8 mouse cellular contexts compared by ENCODE assay signal in the genomic region with DNA sequence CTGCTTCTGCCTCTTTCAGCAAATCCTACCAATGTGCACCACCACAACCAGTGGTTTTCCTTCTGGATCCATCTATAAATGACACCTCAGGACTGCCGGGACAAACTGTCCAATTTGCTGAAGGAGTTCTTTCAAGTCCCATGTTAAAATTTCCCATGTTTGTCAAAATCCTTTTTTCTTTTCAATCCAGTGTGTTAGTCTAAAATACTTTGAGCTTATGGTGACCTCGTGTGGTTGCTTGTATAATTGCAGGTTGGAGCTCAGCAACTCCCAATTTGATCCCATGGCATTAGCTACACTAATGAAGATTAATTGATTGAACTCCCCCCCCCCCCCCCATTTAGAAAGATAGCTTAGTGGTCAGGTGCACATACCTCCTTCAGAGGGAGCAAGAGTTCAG. TPM values are rescaled to one million over a fixed set of nuclear protein-coding genes. Genes with fewer than 3 reads are reported as not detected.
DNase-seq lines count a peak whose midpoint lies in the region; ATAC-seq lines count a peak whose summit lies in the region.

No protein-coding gene starts in this region.

- no peaks in the 10 kb centered on the region for H3K27me3 ChIP-seq in forebrain, embryonic 14.5 days (replicated peaks; ENCODE audit: control insufficient read depth, insufficient read depth, low read length)
- no peaks in the 10 kb centered on the region for H3K27me3 ChIP-seq in forebrain, embryonic 16.5 days (replicated peaks; ENCODE audit: control insufficient read depth, insufficient read depth, low read length)
- H3K27me3 ChIP-seq in midbrain, embryonic 14.5 days (ENCODE audit: control insufficient read depth, insufficient read depth, low read length) = no peaks in the 10 kb centered on the region
- H3K27me3 ChIP-seq in midbrain, embryonic 15.5 days (replicated peaks) = no peaks in the 10 kb centered on the region
- no peaks in the 10 kb centered on the region for H3K27me3 ChIP-seq in lung, embryonic 16.5 days (ENCODE audit: control insufficient read depth, insufficient read depth, low read depth, low read length)

- H3K4me1 ChIP-seq in forebrain, embryonic 14.5 days (ENCODE audit: control insufficient read depth, insufficient read depth, low read length) = no peaks in the 10 kb centered on the region
- H3K4me1 ChIP-seq in forebrain, embryonic 16.5 days (replicated peaks; ENCODE audit: control insufficient read depth, insufficient read depth, low read length) = no peaks in the 10 kb centered on the region
- H3K4me1 ChIP-seq in midbrain, embryonic 14.5 days (ENCODE audit: control insufficient read depth, insufficient read depth, low read length) = no peaks in the 10 kb centered on the region
- no peaks in the 10 kb centered on the region for H3K4me1 ChIP-seq in midbrain, embryonic 15.5 days
- H3K4me1 ChIP-seq in lung, embryonic 16.5 days (replicated peaks; ENCODE audit: control insufficient read depth, insufficient read depth, low read length) = no peaks in the 10 kb centered on the region

- no peak overlapping the region for H3K4me2 ChIP-seq in forebrain, embryonic 14.5 days (ENCODE audit: low read length)
- no peak overlapping the region for H3K4me2 ChIP-seq in forebrain, embryonic 16.5 days (ENCODE audit: low read length)
- no peak overlapping the region for H3K4me2 ChIP-seq in midbrain, embryonic 14.5 days (ENCODE audit: low read length)
- H3K4me2 ChIP-seq in midbrain, embryonic 15.5 days = no peak overlapping the region
- H3K4me2 ChIP-seq in lung, embryonic 16.5 days (ENCODE audit: low read depth, low read length) = no peak overlapping the region

- no peaks in the 10 kb centered on the region for H3K9me3 ChIP-seq in forebrain, embryonic 14.5 days (replicated peaks; ENCODE audit: control insufficient read depth, low read length)
- H3K9me3 ChIP-seq in forebrain, embryonic 16.5 days (ENCODE audit: control insufficient read depth, low read length) = no peaks in the 10 kb centered on the region
- no peaks in the 10 kb centered on the region for H3K9me3 ChIP-seq in midbrain, embryonic 14.5 days (ENCODE audit: control insufficient read depth, low read length)
- no peaks in the 10 kb centered on the region for H3K9me3 ChIP-seq in midbrain, embryonic 15.5 days
- no peaks in the 10 kb centered on the region for H3K9me3 ChIP-seq in lung, embryonic 16.5 days (ENCODE audit: control insufficient read depth, low read length)

- H3K27ac ChIP-seq in forebrain, embryonic 14.5 days (ENCODE audit: low read depth, low read length) = no peak overlapping the region
- no peak overlapping the region for H3K27ac ChIP-seq in forebrain, embryonic 16.5 days (ENCODE audit: low read length)
- no peak overlapping the region for H3K27ac ChIP-seq in midbrain, embryonic 14.5 days (replicated peaks; ENCODE audit: low read depth, low read length)
- no peak overlapping the region for H3K27ac ChIP-seq in midbrain, embryonic 15.5 days
- H3K27ac ChIP-seq in lung, embryonic 16.5 days (ENCODE audit: low read length) = no peak overlapping the region

- H3K9ac ChIP-seq in forebrain, embryonic 14.5 days (ENCODE audit: low read length) = no peak overlapping the region
- no peak overlapping the region for H3K9ac ChIP-seq in forebrain, embryonic 16.5 days (replicated peaks; ENCODE audit: low read depth, low read length)
- H3K9ac ChIP-seq in midbrain, embryonic 14.5 days (replicated peaks; ENCODE audit: low read length) = no peak overlapping the region
- no peak overlapping the region for H3K9ac ChIP-seq in midbrain, embryonic 15.5 days
- H3K9ac ChIP-seq in lung, embryonic 16.5 days (ENCODE audit: low read length) = no peak overlapping the region

- H3K4me3 ChIP-seq in forebrain, embryonic 14.5 days (ENCODE audit: low read depth, low read length) = no peak overlapping the region
- H3K4me3 ChIP-seq in forebrain, embryonic 16.5 days (replicated peaks; ENCODE audit: low read length) = no peak overlapping the region
- no peak overlapping the region for H3K4me3 ChIP-seq in midbrain, embryonic 14.5 days (replicated peaks; ENCODE audit: low read depth, low read length)
- no peak overlapping the region for H3K4me3 ChIP-seq in midbrain, embryonic 15.5 days
- no peak overlapping the region for H3K4me3 ChIP-seq in lung, embryonic 16.5 days (ENCODE audit: low read length)

- ATAC-seq in forebrain, embryonic 14.5 days = no peak
- ATAC-seq in forebrain, embryonic 16.5 days = no peak
- ATAC-seq in midbrain, embryonic 14.5 days (ENCODE audit: low FRiP score, low TSS enrichment) = no peak
- no peak; the same call in 1 of the 2 replicates for ATAC-seq in midbrain, embryonic 15.5 days (replicated peaks)
- ATAC-seq in lung, embryonic 16.5 days (ENCODE audit: low read depth) = peak; percentile 31; the same call in 1 of the 2 replicates

- H3K36me3 ChIP-seq in forebrain, embryonic 14.5 days (ENCODE audit: control insufficient read depth, insufficient read depth, low read length) = peaks cover 31% of the 10 kb centered on the region
- H3K36me3 ChIP-seq in forebrain, embryonic 16.5 days (ENCODE audit: control insufficient read depth, insufficient read depth) = peaks cover 12% of the 10 kb centered on the region
- H3K36me3 ChIP-seq in midbrain, embryonic 14.5 days (ENCODE audit: control insufficient read depth, insufficient read depth, low read length) = peaks cover 31% of the 10 kb centered on the region
- peaks cover 22% of the 10 kb centered on the region for H3K36me3 ChIP-seq in midbrain, embryonic 15.5 days (replicated peaks)
- H3K36me3 ChIP-seq in lung, embryonic 16.5 days (ENCODE audit: control insufficient read depth, insufficient read depth, low read length) = peaks cover 25% of the 10 kb centered on the region

- peak; percentile 88 for DNase-seq in forebrain, embryonic 14.5 days (ENCODE audit: low spot score)
- DNase-seq in midbrain, embryonic 14.5 days = peak; percentile 87
- DNase-seq in adrenal gland, postnatal 36 days = peak; percentile 34 to 60
- peak; percentile 62 to 63 for DNase-seq in heart, postnatal 36 days
- no peak for DNase-seq in ovary, adult 18-20 months (ENCODE audit: low spot score)

- WGBS in forebrain, embryonic 14.5 days = 5% methylated on average over 2 of the region's 2 CpGs
- WGBS in forebrain, embryonic 16.5 days = 2% methylated on average over 2 of the region's 2 CpGs
- WGBS in midbrain, embryonic 14.5 days = 10% methylated on average over 2 of the region's 2 CpGs
- WGBS in midbrain, embryonic 15.5 days = 9% methylated on average over 2 of the region's 2 CpGs
- WGBS in lung, embryonic 16.5 days = 2% methylated on average over 2 of the region's 2 CpGs

- intact Hi-C loops in heart, postnatal 36 days (cut with DNase I) = loop anchor here (1.0 to 5.0 kb wide), 3 partner anchors 175 to 246 kb away; no protein-coding TSS in a partner anchor

RNA-seq across cellular contexts. Expression of a gene that starts 10.9 kb away (rescaled TPM):
- polyA plus RNA-seq in forebrain, embryonic 14.5 days (2014; fragmentation: Nextera tagmentation; extraction: Ambion mirVana) = 17.5 and 19.8 TPM in 2 replicates
- polyA plus RNA-seq in forebrain, embryonic 16.5 days (2015; fragmentation: Nextera tagmentation; extraction: Ambion mirVana) = 15.3 and 17.6 TPM in 2 replicates
- 16.8 and 18.3 TPM in 2 replicates for polyA plus RNA-seq in midbrain, embryonic 14.5 days (2014; fragmentation: Nextera tagmentation; extraction: Ambion mirVana)
- polyA plus RNA-seq in midbrain, embryonic 15.5 days (2015; fragmentation: Nextera tagmentation; extraction: Ambion mirVana) = 13.8 and 15.4 TPM in 2 replicates
- 1 to 10 TPM; 3.7 to 3.8 TPM for total RNA-seq in adrenal gland, postnatal 36 days (2021)
- total RNA-seq in heart, postnatal 36 days (2021) = 1 to 10 TPM; 4.4 to 4.7 TPM
- polyA plus RNA-seq in lung, embryonic 16.5 days (2015; fragmentation: Nextera tagmentation; extraction: Ambion mirVana) = 7.8 and 10.0 TPM in 2 replicates

RNA-seq across cellular contexts. Expression of a gene that starts 32.2 kb away (rescaled TPM):
- 428 and 481 TPM in 2 replicates for polyA plus RNA-seq in forebrain, embryonic 14.5 days (2014; fragmentation: Nextera tagmentation; extraction: Ambion mirVana)
- polyA plus RNA-seq in forebrain, embryonic 16.5 days (2015; fragmentation: Nextera tagmentation; extraction: Ambion mirVana) = 418 and 445 TPM in 2 replicates
- polyA plus RNA-seq in midbrain, embryonic 14.5 days (2014; fragmentation: Nextera tagmentation; extraction: Ambion mirVana) = 525 and 579 TPM in 2 replicates
- polyA plus RNA-seq in midbrain, embryonic 15.5 days (2015; fragmentation: Nextera tagmentation; extraction: Ambion mirVana) = 539 and 549 TPM in 2 replicates
- total RNA-seq in adrenal gland, postnatal 36 days (2021) = 10 to 100 TPM; 79.3 to 92.5 TPM
- 10 to 100 TPM; 33.0 to 37.7 TPM for total RNA-seq in heart, postnatal 36 days (2021)
- 92.9 and 94.0 TPM in 2 replicates for polyA plus RNA-seq in lung, embryonic 16.5 days (2015; fragmentation: Nextera tagmentation; extraction: Ambion mirVana)

RNA-seq across cellular contexts. Expression of a gene that starts 33.4 kb away (rescaled TPM):
- polyA plus RNA-seq in forebrain, embryonic 14.5 days (2014; fragmentation: Nextera tagmentation; extraction: Ambion mirVana) = 12.0 and 12.4 TPM in 2 replicates
- polyA plus RNA-seq in forebrain, embryonic 16.5 days (2015; fragmentation: Nextera tagmentation; extraction: Ambion mirVana) = 11.8 and 14.1 TPM in 2 replicates
- 15.4 and 16.6 TPM in 2 replicates for polyA plus RNA-seq in midbrain, embryonic 14.5 days (2014; fragmentation: Nextera tagmentation; extraction: Ambion mirVana)
- 19.2 and 20.5 TPM in 2 replicates for polyA plus RNA-seq in midbrain, embryonic 15.5 days (2015; fragmentation: Nextera tagmentation; extraction: Ambion mirVana)
- total RNA-seq in adrenal gland, postnatal 36 days (2021) = 1 to 10 TPM; 9.2 to 9.3 TPM
- 10 to 100 TPM; 10.8 TPM for total RNA-seq in heart, postnatal 36 days (2021)
- polyA plus RNA-seq in lung, embryonic 16.5 days (2015; fragmentation: Nextera tagmentation; extraction: Ambion mirVana) = 9.8 and 10.3 TPM in 2 replicates

RNA-seq across cellular contexts. Expression of a gene that starts 43.3 kb away (rescaled TPM):
- polyA plus RNA-seq in forebrain, embryonic 14.5 days (2014; fragmentation: Nextera tagmentation; extraction: Ambion mirVana) = 11.4 and 13.1 TPM in 2 replicates
- polyA plus RNA-seq in forebrain, embryonic 16.5 days (2015; fragmentation: Nextera tagmentation; extraction: Ambion mirVana) = 16.6 and 16.8 TPM in 2 replicates
- polyA plus RNA-seq in midbrain, embryonic 14.5 days (2014; fragmentation: Nextera tagmentation; extraction: Ambion mirVana) = 15.5 and 16.1 TPM in 2 replicates
- 15.0 and 16.3 TPM in 2 replicates for polyA plus RNA-seq in midbrain, embryonic 15.5 days (2015; fragmentation: Nextera tagmentation; extraction: Ambion mirVana)
- total RNA-seq in adrenal gland, postnatal 36 days (2021) = 10 to 100 TPM; 17.5 to 24.9 TPM
- 10 to 100 TPM; 16.4 to 17.4 TPM for total RNA-seq in heart, postnatal 36 days (2021)
- polyA plus RNA-seq in lung, embryonic 16.5 days (2015; fragmentation: Nextera tagmentation; extraction: Ambion mirVana) = 24.5 and 25.2 TPM in 2 replicates

RNA-seq across cellular contexts. Expression of a gene that starts 58.2 kb away (rescaled TPM):
- 0.06 and 0.12 TPM in 2 replicates for polyA plus RNA-seq in forebrain, embryonic 14.5 days (2014; fragmentation: Nextera tagmentation; extraction: Ambion mirVana)
- polyA plus RNA-seq in forebrain, embryonic 16.5 days (2015; fragmentation: Nextera tagmentation; extraction: Ambion mirVana) = 0.11 and 0.77 TPM in 2 replicates
- polyA plus RNA-seq in midbrain, embryonic 14.5 days (2014; fragmentation: Nextera tagmentation; extraction: Ambion mirVana) = 0.35 TPM in 1 of 2 replicates, not detected in the other
- polyA plus RNA-seq in midbrain, embryonic 15.5 days (2015; fragmentation: Nextera tagmentation; extraction: Ambion mirVana) = 0.18 TPM in 1 of 2 replicates, not detected in the other
- 1 to 10 TPM in 1 of 2 experiments, under 1 TPM in 1; 0.63 to 1.1 TPM for total RNA-seq in adrenal gland, postnatal 36 days (2021)
- total RNA-seq in heart, postnatal 36 days (2021) = 1 to 10 TPM in 1 of 2 experiments, under 1 TPM in 1; 0.42 to 1.0 TPM
- polyA plus RNA-seq in lung, embryonic 16.5 days (2015; fragmentation: Nextera tagmentation; extraction: Ambion mirVana) = 0.31 and 0.54 TPM in 2 replicates
